Mouse (Mus musculus) forebrain, postnatal 0 days (tissue): Measurements from ENCODE around the gene Med27. TPM values are rescaled to one million over a fixed set of nuclear protein-coding genes. Genes with fewer than 3 reads are reported as not detected.

ENCODE experiments used
- ATAC-seq: fragments of 200-750 bp; cut with Nextera tagmentation; 2 replicates; pipeline ENCODE4 v1.8.0; 2017; ENCODE audit warnings: mild to moderate bottlenecking, moderate library complexity
- DNase-seq: peaks from one replicate; pipeline ENCODE4 v3.0.0-alpha.2; 2015
- H3K27ac ChIP-seq: fragments of 300-500 bp; sonication (generic); 2 replicates; pipeline ENCODE4 v1.5.1; 2014; ENCODE audit warnings: low read depth, mild to moderate bottlenecking, antibody characterized with exemption, low read length, moderate library complexity, mixed read lengths
- H3K27me3 ChIP-seq: fragments of 300-500 bp; sonication (generic); 2 replicates; pipeline ENCODE4 v1.6.1; 2014; ENCODE audit warnings: mild to moderate bottlenecking, low read length, mixed read lengths; ENCODE audit not compliant: insufficient read depth
- H3K36me3 ChIP-seq: fragments of 300-500 bp; sonication (generic); 2 replicates; pipeline ENCODE4 v1.6.1; 2014; ENCODE audit warnings: mild to moderate bottlenecking, moderate library complexity; ENCODE audit not compliant: insufficient read depth
- H3K4me1 ChIP-seq: fragments of 300-500 bp; sonication (generic); 2 replicates; pipeline ENCODE4 v1.6.1; 2014; ENCODE audit warnings: antibody characterized with exemption; ENCODE audit not compliant: insufficient read depth
- H3K4me2 ChIP-seq: fragments of 300-500 bp; sonication (generic); 2 replicates; pipeline ENCODE4 v1.6.1; 2014; ENCODE audit warnings: low read depth, mild to moderate bottlenecking, moderate library complexity
- H3K4me3 ChIP-seq: fragments of 300-500 bp; sonication (generic); 2 replicates; pipeline ENCODE4 v1.5.1; 2014; ENCODE audit warnings: low read depth, low read length, mixed read lengths
- H3K9ac ChIP-seq: fragments of 300-500 bp; sonication (generic); 2 replicates; pipeline ENCODE4 v1.6.1; 2014; ENCODE audit warnings: mild to moderate bottlenecking
- H3K9me3 ChIP-seq: fragments of 300-500 bp; sonication (generic); 2 replicates; pipeline ENCODE4 v1.6.1; 2016; ENCODE audit warnings: low read length
- CTCF ChIP-seq: sonication (generic); IDR thresholded peaks from 2 replicates; pipeline ENCODE4 v1.5.1; 2016; ENCODE audit warnings: antibody characterized with exemption, control low read depth, low read depth
- WGBS: fragments of 180-500 bp; shearing (Covaris S2); extraction: QIAGEN DNeasy Blood & Tissue Kit; methylation state at CpG from one replicate; pipeline ENCODE4 v1.1.7; 2014; 5-methylcytosine and 5-hydroxymethylcytosine counted together
- microRNA-seq, 2 experiments: library from miRNA; unstranded; fragments of <30 nt; microRNA quantifications; one replicate each; pipeline ENCODE4; 2016
- polyA plus RNA-seq: library from polyadenylated mRNA; unstranded; fragments of >200 nt; fragmentation: Nextera tagmentation; extraction: Ambion mirVana; gene quantifications from 2 replicates; pipeline ENCODE4 v1.2.1, GENCODE M21; 2015
- total RNA-seq: library from RNA; depleted of rRNA; stranded (reverse); fragments of >200 nt; gene quantifications from 2 replicates; pipeline ENCODE4 v1.2.3, GENCODE M21; 2014; rRNA removed

Med27 gene
- total and polyA plus RNA-seq, 2 experiments from 2014 or later, result 60.1 to 71.2 TPM

DNA sequence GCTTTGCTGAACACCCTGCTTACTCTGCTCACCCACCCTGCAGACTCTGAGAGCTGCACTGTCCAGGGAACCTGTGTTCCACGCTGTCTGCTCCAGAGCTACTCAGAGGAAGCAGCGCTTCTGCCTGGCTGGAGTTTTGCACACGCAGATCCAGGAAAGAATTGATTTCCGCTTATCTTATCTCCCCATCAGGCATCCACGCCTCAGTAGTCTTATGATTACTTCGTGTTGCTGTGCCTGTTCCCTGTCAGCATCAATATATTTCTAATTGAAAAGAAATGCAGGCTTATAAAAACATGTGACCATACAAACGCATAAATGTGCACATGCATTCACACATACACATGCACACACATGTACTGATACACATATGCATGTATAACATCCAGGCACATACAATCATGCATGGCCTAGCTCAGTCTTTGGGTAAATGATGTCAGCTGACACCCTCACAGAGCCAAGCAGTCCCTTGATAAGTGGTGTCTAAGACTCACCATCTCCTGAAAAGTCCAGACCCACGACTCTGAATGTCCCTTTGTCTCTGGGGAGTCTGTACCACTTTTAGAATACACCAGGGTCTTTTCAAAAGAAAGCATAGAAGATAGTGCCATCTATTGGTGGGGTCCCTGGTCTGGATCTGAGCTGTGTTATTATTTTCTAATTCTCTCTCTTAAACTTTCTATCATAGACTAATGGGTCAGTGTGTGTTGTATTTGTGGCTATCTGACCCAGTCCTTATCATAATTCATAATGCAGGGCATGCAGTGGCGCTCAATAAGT, 225.5 kb downstream of the Med27 start:
- Histone ChIP-seq H3K36me3 (no peaks in the 10 kb centered on the region), H3K27ac (no peak overlapping the region)
- DNase-seq, result peak; percentile 29

DNA sequence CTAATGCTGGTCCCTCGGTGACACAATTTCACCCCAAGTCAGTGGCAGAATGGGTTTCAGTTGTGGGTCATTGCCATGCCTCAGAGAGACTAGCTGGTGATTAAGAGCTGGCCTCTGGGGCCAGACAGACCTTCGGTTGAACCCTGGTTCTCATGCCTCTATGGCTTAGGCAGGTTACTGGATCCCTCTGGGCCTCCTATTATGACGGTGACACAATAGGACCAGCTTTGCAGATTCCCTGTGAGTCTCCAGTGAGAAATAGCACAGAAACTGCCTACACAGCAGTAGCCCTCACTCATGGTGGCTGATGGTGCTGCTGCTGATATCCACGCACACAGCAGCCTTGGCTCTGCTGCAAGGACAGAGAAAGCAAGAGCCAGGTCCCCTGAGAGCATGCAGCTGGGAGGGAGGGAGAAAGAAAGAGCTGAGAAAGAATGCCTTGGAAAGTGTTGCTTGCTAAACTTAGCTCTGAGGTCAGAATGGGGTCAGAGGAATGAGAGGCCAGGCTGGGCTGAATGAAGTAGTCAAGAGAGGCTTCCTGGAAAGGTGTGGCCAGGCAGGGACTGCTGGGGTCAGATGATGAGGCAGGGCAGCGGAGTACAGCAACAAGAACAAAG, 226.3 kb downstream of the Med27 start:
- TF ChIP-seq CTCF, result no peak
- DNase-seq (no peak), ATAC-seq (no peak)
- Histone ChIP-seq H3K36me3 (no peaks in the 10 kb centered on the region), H3K4me3 (no peak overlapping the region), H3K4me2 (no peak overlapping the region), H3K27ac (no peak overlapping the region), H3K9ac (no peak overlapping the region), H3K9me3 (no peaks in the 10 kb centered on the region), H3K4me1 (no peaks in the 10 kb centered on the region), H3K27me3 (no peaks in the 10 kb centered on the region)
- 34% methylated on average over 5 of the region's 5 CpGs for WGBS

More for the DNA sequence above, 225.5 kb downstream of the Med27 start:
- WGBS, result 71% methylated on average over 9 of the region's 9 CpGs
- peak; percentile 59 for TF ChIP-seq CTCF
- no peak overlapping the region for H3K4me3 ChIP-seq
- no peaks in the 10 kb centered on the region for H3K27me3 ChIP-seq
- no peaks in the 10 kb centered on the region for H3K4me1 ChIP-seq
- H3K4me2 ChIP-seq, result no peak overlapping the region
- H3K9ac ChIP-seq, result no peak overlapping the region
- ATAC-seq, result 0 out of 2 replicates have a peak, but pooled peaks have one; percentile 45
- H3K9me3 ChIP-seq, result no peaks in the 10 kb centered on the region

DNA sequence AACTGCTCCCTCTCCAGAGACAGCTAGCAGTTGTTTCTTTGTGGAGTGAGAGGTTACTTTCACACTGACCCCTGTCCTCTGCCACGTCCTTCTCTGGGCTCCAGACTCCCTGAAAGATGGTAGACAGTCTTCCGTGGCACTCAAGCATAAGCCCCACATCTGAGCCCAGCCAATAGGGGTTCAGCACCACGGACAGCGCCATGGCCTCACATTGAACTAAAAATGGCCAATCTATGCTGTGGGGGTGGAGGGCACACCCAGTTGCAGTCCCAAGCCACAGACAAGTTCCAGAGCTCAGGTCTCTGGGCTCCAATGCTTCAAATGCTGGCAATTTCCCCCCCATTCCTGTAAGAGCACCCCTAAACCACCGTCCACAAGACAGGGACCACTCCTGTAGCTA, 227.0 kb downstream of the Med27 start:
- 11% methylated on average over 5 of the region's 5 CpGs for WGBS
- Histone ChIP-seq H3K36me3 (no peaks in the 10 kb centered on the region), H3K9me3 (no peaks in the 10 kb centered on the region), H3K9ac (no peak overlapping the region), H3K27me3 (no peaks in the 10 kb centered on the region), H3K4me3 (no peak overlapping the region), H3K4me2 (no peak overlapping the region), H3K27ac (no peak overlapping the region), H3K4me1 (no peaks in the 10 kb centered on the region)
- no peak for TF ChIP-seq CTCF
- ATAC-seq (0 out of 2 replicates have a peak, but pooled peaks have one; percentile 12), DNase-seq (peak; percentile 22)

DNA sequence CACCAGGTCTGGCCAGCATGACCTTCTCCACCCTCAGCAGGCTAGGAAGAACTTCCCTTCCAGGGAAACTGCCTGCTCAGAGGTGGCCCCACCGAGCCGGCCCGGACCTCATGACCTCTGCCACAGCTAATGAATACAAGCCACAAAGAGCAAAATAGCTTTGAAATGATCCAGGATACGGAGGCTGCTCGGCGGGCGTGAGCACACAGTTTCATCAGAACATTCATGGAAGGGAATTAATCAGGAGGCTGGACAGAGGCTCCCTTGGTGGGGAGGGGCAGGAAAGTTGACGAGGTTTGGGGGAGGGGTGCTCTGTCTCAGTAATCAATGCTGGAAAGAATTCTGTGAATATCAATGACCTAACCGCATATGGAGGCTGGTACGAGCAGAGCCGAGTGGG, 227.6 kb downstream of the Med27 start:
- Histone ChIP-seq H3K4me1 (no peaks in the 10 kb centered on the region), H3K27ac (no peak overlapping the region)

More for the DNA sequence above, 227.6 kb downstream of the Med27 start:
- Histone ChIP-seq H3K36me3 (no peaks in the 10 kb centered on the region), H3K9me3 (no peaks in the 10 kb centered on the region), H3K27me3 (no peaks in the 10 kb centered on the region), H3K4me3 (no peak overlapping the region), H3K9ac (no peak overlapping the region), H3K4me2 (no peak overlapping the region)
- WGBS, result 6% methylated on average over 11 of the region's 11 CpGs
- ATAC-seq (no peak), DNase-seq (no peak)
- no peak for TF ChIP-seq CTCF

Small RNAs within 50 kb of the gene (microRNA-seq; reads per million reads assigned to microRNA genes)
- 0 reads per million in 2 experiments for gene Mir133c

Other genes starting within 250 kb of the Med27 start
- 59.9 and 64.8 TPM in 2 replicates for gene Setx, start 222.6 kb upstream of the Med27 start, total RNA-seq
- gene Setx, start 222.6 kb upstream of the Med27 start, polyA plus RNA-seq, result 9.3 and 13.2 TPM in 2 replicates
- gene Ntng2, start 93.8 kb upstream of the Med27 start, total RNA-seq, result 33.0 and 33.6 TPM in 2 replicates
- 8.0 and 8.6 TPM in 2 replicates for gene Ntng2, start 93.8 kb upstream of the Med27 start, polyA plus RNA-seq